Mouse (Mus musculus) midbrain, embryonic 11.5 days (tissue): ENCODE measurements around the gene Ltb4r2. TPM values are rescaled to one million over a fixed set of nuclear protein-coding genes. Genes with fewer than 3 reads are reported as not detected.

Source experiments
- ATAC-seq: fragments of 200-750 bp; cut with Nextera tagmentation; 2 replicates; pipeline ENCODE4 v1.8.0; 2017; ENCODE audit warnings: moderate TSS enrichment, moderate library complexity; ENCODE audit not compliant: low FRiP score
- DNase-seq: peaks from one replicate; pipeline ENCODE4 v3.0.0; 2015; ENCODE audit warnings: low spot score; ENCODE audit errors: missing footprints
- H3K27ac ChIP-seq: fragments of 300-500 bp; sonication (generic); 2 replicates; pipeline ENCODE4 v1.5.1; 2014; ENCODE audit warnings: low read depth, low read length
- H3K27me3 ChIP-seq: fragments of 300-500 bp; sonication (generic); 2 replicates; pipeline ENCODE4 v1.6.1; 2014; ENCODE audit warnings: mild to moderate bottlenecking, low read length, moderate library complexity, mixed read lengths; ENCODE audit not compliant: control insufficient read depth, insufficient read depth
- H3K36me3 ChIP-seq: fragments of 300-500 bp; sonication (generic); 2 replicates; pipeline ENCODE4 v1.6.1; 2014; ENCODE audit warnings: mild to moderate bottlenecking, low read length, moderate library complexity, mixed read lengths; ENCODE audit not compliant: control insufficient read depth, insufficient read depth
- H3K4me1 ChIP-seq: fragments of 300-500 bp; sonication (generic); 2 replicates; pipeline ENCODE4 v1.6.1; 2014; ENCODE audit warnings: low read length; ENCODE audit not compliant: control insufficient read depth, insufficient read depth
- H3K4me2 ChIP-seq: fragments of 300-500 bp; sonication (generic); 2 replicates; pipeline ENCODE4 v1.6.1; 2014; ENCODE audit warnings: mild to moderate bottlenecking, moderate library complexity
- H3K4me3 ChIP-seq: fragments of 300-500 bp; sonication (generic); 2 replicates; pipeline ENCODE4 v1.5.1; 2014; ENCODE audit warnings: low read depth, low read length
- H3K9ac ChIP-seq: fragments of 300-500 bp; sonication (generic); 2 replicates; pipeline ENCODE4 v1.6.1; 2014; ENCODE audit warnings: low read length
- H3K9me3 ChIP-seq: fragments of 300-500 bp; sonication (generic); 2 replicates; pipeline ENCODE4 v1.6.1; 2016; ENCODE audit warnings: low read length; ENCODE audit not compliant: control insufficient read depth
- WGBS: fragments of 180-500 bp; shearing (Covaris S2); extraction: QIAGEN DNeasy Blood & Tissue Kit; methylation state at CpG from one replicate; pipeline ENCODE4 v1.1.7; 2014; 5-methylcytosine and 5-hydroxymethylcytosine counted together
- polyA plus RNA-seq: library from polyadenylated mRNA; unstranded; fragments of >200 nt; fragmentation: Nextera tagmentation; extraction: Ambion mirVana; gene quantifications from 2 replicates; pipeline ENCODE4 v1.2.1, GENCODE M21; 2014

The Ltb4r2 gene
- polyA plus RNA-seq, 1 experiment from 2014 or later = 0.12 TPM

DNA sequence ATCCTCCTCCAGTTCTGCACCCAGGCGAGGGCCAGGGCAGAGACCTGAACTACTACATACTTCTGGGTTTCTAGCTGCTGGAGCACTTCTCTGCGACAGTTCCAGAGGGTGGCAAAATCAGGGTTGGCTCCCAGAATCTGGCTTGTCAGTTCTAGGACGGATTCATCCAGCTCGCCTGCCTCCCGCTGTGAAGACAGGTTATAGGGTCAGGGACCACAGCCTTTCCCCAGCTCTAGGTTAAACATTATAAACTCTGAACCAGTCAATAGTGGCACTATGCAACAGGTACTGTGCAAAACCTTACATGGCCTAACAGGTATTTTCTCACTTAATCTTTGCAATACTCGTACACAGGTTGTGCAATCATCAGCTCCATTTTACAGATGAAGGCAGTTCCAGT, 40.2 kb upstream of the Ltb4r2 start:
- WGBS = 80% methylated on average over 6 of the region's 6 CpGs
- H3K4me1 ChIP-seq = 0 out of 2 replicates have a peak, but pooled peaks cover 3% of the 10 kb centered on the region
- H3K4me3 ChIP-seq = no peak overlapping the region
- H3K9ac ChIP-seq = no peak overlapping the region
- H3K27ac ChIP-seq = no peak overlapping the region
- DNase-seq = no peak
- ATAC-seq = no peak
- no peaks in the 10 kb centered on the region for H3K36me3 ChIP-seq
- H3K4me2 ChIP-seq = peak overlapping the region; percentile 52
- H3K9me3 ChIP-seq = no peaks in the 10 kb centered on the region
- no peaks in the 10 kb centered on the region for H3K27me3 ChIP-seq

DNA sequence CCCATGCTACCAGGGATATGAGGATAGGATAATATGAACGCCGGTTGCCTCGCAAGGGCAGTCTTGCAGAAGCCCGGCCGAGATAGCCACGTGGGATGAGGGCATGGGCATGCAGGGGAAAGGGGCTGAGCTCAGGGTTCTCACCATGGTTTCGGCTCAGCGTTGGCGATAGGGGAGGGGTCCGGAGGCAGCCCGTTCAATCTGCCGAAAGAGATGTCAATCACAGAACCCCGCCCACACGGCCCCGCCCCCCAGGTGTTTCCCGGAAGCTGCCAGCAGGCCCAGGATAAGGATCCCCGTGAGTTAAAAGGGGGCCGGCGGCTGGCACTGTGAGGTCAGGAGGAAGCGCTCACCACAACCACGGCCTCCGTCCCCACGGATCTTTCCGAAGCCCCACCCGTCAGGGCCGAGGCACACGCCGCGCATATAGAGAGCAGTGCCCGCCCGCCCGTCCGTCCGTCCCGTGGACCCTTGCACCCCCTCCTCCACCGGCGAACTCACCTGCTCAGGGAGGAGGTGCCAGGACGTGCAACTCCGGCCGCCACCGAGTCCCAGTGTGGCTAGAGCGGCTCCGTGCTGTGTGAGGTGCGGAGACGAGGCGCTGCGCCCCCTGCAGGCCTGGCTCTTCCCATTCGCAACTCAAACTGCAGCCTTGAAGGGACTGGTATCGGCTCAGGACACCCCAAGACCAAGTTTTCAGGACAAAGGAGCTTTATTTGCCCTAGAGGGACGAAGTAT, 39.4 kb upstream of the Ltb4r2 start, which contains the start of gene Rabggta:
TSS of gene Rabggta (minus strand) at position 564 of the 738 bp plus-strand sequence.
- Histone ChIP-seq H3K36me3 (no peaks in the 10 kb centered on the region), H3K27me3 (no peaks in the 10 kb centered on the region), H3K4me2 (peak within 1 kb of the TSS; percentile 52), H3K9me3 (no peaks in the 10 kb centered on the region), H3K4me1 (0 out of 2 replicates have a peak, but pooled peaks cover 3% of the 10 kb centered on the region), H3K27ac (peak within 1 kb of the TSS; percentile 5; the same call in 1 of the 2 replicates), H3K4me3 (peak within 1 kb of the TSS; percentile 57), H3K9ac (peak within 1 kb of the TSS; percentile 66)
- peak; percentile 98 for DNase-seq
- peak; percentile 94 for ATAC-seq
- WGBS = under 1% methylated on average over 50 of the region's 50 CpGs

DNA sequence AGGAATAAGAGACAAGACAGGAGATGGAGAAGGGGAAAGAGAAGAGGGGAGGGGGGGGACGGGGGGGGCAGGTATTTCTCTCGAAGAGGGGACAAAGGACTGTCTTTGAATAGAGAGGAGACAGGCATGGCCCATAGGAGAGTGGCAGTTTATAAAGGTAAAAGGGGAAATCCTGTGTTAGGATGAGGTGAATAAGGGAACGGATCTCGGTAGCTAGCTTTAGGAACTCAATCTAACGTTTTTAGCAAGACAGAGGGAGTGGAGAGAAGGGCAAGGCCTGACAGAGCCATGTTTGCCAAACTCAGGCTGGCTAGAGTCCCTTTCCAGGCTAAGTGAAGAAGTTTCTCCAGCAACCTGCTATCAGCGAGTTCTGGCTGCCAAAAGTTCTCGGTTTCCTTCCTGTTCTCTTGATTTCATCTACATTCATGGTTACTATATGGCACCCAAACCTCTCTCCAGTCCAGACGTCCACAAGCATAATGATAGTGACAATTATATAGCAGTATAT, 38.7 kb upstream of the Ltb4r2 start:
- peak; percentile 93 for DNase-seq
- H3K4me1 ChIP-seq = 0 out of 2 replicates have a peak, but pooled peaks cover 3% of the 10 kb centered on the region
- 42% methylated on average over 8 of the region's 8 CpGs for WGBS
- H3K27ac ChIP-seq = no peak overlapping the region; the same call in 1 of the 2 replicates
- peak overlapping the region; percentile 52; the same call in 1 of the 2 replicates for H3K4me2 ChIP-seq
- peak overlapping the region; percentile 66 for H3K9ac ChIP-seq
- H3K36me3 ChIP-seq = no peaks in the 10 kb centered on the region
- H3K9me3 ChIP-seq = no peaks in the 10 kb centered on the region
- H3K4me3 ChIP-seq = peak overlapping the region; percentile 57; the same call in 1 of the 2 replicates
- H3K27me3 ChIP-seq = no peaks in the 10 kb centered on the region
- ATAC-seq = peak; percentile 45

DNA sequence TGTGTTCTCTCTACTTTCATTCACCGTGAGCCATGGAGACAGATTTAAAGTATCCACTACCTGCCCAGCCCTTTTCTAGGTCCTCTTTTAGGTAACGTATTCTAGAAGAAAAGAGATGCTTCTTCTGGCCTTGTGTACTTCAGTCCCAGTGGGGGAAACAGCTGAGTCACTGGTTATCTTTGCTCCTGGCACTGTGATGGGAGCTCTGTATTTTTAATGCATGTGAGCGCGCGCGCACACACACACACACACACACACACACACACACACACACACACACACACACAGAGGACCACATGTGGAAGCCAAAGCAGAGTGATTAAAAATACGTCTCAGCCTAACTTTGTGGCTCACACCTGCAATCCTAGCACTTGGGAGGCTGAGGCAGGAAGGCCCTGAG, 37.8 kb upstream of the Ltb4r2 start:
- Histone ChIP-seq H3K27me3 (no peaks in the 10 kb centered on the region), H3K4me3 (no peak overlapping the region), H3K9ac (no peak overlapping the region), H3K27ac (no peak overlapping the region), H3K4me1 (0 out of 2 replicates have a peak, but pooled peaks cover 3% of the 10 kb centered on the region), H3K4me2 (no peak overlapping the region), H3K36me3 (no peaks in the 10 kb centered on the region), H3K9me3 (no peaks in the 10 kb centered on the region)
- DNase-seq (no peak), ATAC-seq (no peak)
- WGBS = 94% methylated on average over 7 of the region's 7 CpGs

DNA sequence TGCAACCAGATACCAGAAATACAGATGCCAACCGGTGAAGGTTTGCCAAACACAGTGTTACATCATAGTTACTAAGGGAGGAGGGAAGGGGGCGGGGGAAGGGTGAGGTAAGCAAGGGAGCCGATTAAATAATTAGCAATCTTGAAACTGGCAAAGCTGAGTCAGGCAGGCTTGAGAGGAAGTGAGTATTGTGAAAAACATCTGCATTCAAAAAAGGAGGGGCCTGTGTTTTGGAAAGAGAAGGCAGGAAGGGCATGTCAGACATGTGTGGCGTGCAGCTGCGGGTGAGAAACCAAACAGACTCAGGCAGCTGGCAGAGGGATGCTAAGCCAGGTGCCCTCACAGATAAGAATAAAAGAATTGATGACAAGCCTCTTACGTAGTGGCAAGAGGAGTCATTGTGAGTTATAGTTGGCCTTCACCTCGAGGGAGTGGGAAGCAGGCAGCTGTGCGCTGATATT, 36.8 kb upstream of the Ltb4r2 start:
- H3K4me1 ChIP-seq = 0 out of 2 replicates have a peak, but pooled peaks cover 3% of the 10 kb centered on the region
- H3K36me3 ChIP-seq = no peaks in the 10 kb centered on the region
- no peak overlapping the region for H3K4me3 ChIP-seq
- WGBS = 74% methylated on average over 8 of the region's 8 CpGs
- no peaks in the 10 kb centered on the region for H3K27me3 ChIP-seq
- no peaks in the 10 kb centered on the region for H3K9me3 ChIP-seq
- no peak overlapping the region for H3K4me2 ChIP-seq
- ATAC-seq (no peak), DNase-seq (no peak)
- H3K9ac ChIP-seq = no peak overlapping the region
- H3K27ac ChIP-seq = no peak overlapping the region

DNA sequence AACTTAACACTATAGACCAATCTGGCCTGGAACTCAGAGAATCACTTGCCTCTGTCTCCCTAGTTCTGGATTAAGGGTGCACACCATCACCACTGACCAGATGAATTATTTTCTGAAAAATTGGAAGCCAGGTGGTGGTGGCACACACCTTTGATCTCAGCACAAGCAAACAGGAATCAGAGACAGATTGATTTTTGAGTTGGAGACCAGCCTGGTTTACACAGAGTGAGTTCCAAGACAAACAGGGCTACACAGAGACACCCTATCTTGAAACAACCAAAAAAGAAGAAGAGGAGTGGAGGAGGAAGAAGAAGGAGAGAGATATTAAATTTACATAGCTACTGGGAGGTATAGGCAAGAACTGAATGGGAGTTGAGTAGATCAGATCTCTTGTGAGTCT, 35.0 kb upstream of the Ltb4r2 start:
- ATAC-seq (no peak), DNase-seq (no peak)
- no peak overlapping the region for H3K9ac ChIP-seq
- no peak overlapping the region for H3K4me2 ChIP-seq
- H3K9me3 ChIP-seq = no peaks in the 10 kb centered on the region
- no peaks in the 10 kb centered on the region for H3K27me3 ChIP-seq
- 0 out of 2 replicates have a peak, but pooled peaks cover 2% of the 10 kb centered on the region for H3K4me1 ChIP-seq
- H3K4me3 ChIP-seq = no peak overlapping the region
- H3K27ac ChIP-seq = no peak overlapping the region
- no peaks in the 10 kb centered on the region for H3K36me3 ChIP-seq

DNA sequence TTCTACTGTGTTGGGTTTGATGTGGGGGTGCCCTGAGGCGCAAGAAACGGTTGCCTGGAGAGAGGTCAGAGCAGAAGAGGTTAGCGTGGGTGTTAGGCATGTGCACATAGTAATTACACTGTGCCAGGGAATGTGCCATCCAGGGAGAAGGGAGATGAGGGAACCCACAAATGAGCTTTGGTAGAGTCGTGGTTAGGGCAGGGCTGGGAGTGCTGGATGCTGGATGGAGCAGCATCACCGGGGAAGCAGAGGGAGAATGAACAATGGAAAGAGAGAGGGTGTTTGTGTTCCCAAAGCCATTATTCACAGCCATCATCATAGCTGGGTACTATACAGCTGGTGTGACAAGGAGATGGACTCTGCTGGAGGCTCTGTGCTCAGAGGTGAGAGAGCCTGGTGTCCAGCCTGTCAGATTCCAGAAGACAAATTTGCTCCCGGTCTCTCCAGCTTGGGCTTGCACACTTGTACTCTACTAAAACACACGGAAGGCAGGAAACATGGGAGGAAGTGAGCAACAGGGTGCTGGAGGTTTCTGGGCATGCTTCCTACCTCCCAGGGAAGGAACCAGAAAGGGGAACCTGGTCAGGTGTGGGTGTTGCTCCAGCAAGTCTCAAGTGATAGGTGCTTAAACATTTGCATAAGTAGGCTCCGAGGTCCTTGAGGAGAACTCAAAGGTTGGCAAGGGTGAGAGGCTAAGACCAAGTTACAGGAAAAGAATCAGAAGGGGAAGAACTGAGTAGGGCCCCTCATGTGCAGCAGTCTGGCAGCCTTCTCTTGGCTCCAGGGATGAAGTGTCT, 33.1 kb upstream of the Ltb4r2 start:
- H3K36me3 ChIP-seq = no peaks in the 10 kb centered on the region
- no peak overlapping the region for H3K27ac ChIP-seq
- H3K9ac ChIP-seq = no peak overlapping the region
- ATAC-seq = no peak
- H3K9me3 ChIP-seq = no peaks in the 10 kb centered on the region
- no peak overlapping the region for H3K4me2 ChIP-seq
- no peaks in the 10 kb centered on the region for H3K4me1 ChIP-seq
- no peak for DNase-seq
- H3K27me3 ChIP-seq = no peaks in the 10 kb centered on the region
- H3K4me3 ChIP-seq = no peak overlapping the region
- WGBS = 80% methylated on average over 8 of the region's 8 CpGs

DNA sequence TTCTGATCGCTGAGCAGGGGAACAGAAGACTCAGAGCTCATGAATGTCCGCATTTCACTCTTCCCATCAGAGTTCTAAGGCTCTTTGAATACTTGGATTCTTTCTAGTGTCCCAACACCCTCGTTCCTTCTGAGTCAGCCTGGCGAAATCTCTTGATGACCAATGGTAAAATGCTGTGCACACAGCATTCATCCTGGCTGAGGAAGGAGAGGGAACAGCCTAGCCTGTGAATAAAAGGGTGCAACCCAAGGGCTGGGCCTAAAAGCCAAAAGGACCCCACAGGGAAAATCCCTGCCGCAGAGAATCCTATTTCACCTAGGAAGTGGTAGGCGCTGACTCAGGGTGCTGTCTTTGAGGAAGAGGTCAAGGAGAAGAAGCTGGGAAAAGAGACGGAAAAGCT, 31.1 kb upstream of the Ltb4r2 start:
- Histone ChIP-seq H3K9ac (no peak overlapping the region), H3K4me3 (no peak overlapping the region), H3K4me2 (no peak overlapping the region), H3K4me1 (no peaks in the 10 kb centered on the region), H3K27ac (no peak overlapping the region), H3K9me3 (no peaks in the 10 kb centered on the region), H3K36me3 (no peaks in the 10 kb centered on the region), H3K27me3 (no peaks in the 10 kb centered on the region)
- WGBS = 77% methylated on average over 7 of the region's 7 CpGs
- ATAC-seq = no peak
- DNase-seq = no peak
